Mouse (Mus musculus): Measurements from ENCODE around the gene Pnisr.
A peak's percentile ranks its signal among the peaks of the same experiment; 100 is the strongest.

The Pnisr gene

GRCm38 (mm10) chr4:21847481-21848286, at the start of gene Pnisr:
Pnisr (plus strand) TSS chr4:21847583.
- DNase-seq (ENCODE audit: low spot score) = peak; percentile 96

GRCm38 (mm10) chr4:21801013-21801412, 46.4 kb upstream of the Pnisr start:
- DNase-seq (ENCODE audit: low spot score) = no peak

- DNase-seq (ENCODE audit: low spot score) = no peak
Measured at GRCm38 (mm10) chr4:21801620-21802019, 45.8 kb upstream of the Pnisr start.

- DNase-seq (ENCODE audit: low spot score) = no peak
Measured at GRCm38 (mm10) chr4:21807204-21807603, 40.2 kb upstream of the Pnisr start.

- no peak for DNase-seq (ENCODE audit: low spot score)
Measured at GRCm38 (mm10) chr4:21810608-21811007, 36.8 kb upstream of the Pnisr start.

GRCm38 (mm10) chr4:21812635-21813034, 34.7 kb upstream of the Pnisr start:
- no peak for DNase-seq (ENCODE audit: low spot score)

GRCm38 (mm10) chr4:21814029-21814428, 33.4 kb upstream of the Pnisr start:
- peak; percentile 17 for DNase-seq (ENCODE audit: low spot score)

- DNase-seq (ENCODE audit: low spot score) = no peak
Measured at GRCm38 (mm10) chr4:21826616-21827015, 20.8 kb upstream of the Pnisr start.

GRCm38 (mm10) chr4:21832844-21833243, 14.5 kb upstream of the Pnisr start:
- DNase-seq (ENCODE audit: low spot score) = no peak

- DNase-seq (ENCODE audit: low spot score) = peak; percentile 81
Measured at GRCm38 (mm10) chr4:21848287-21848630, 876 bp downstream of the Pnisr start.

GRCm38 (mm10) chr4:21857481-21857880, 10.1 kb downstream of the Pnisr start:
- DNase-seq (ENCODE audit: low spot score) = no peak

- DNase-seq (ENCODE audit: low spot score) = no peak
Measured at GRCm38 (mm10) chr4:21865226-21865625, 17.8 kb downstream of the Pnisr start.

GRCm38 (mm10) chr4:21878776-21879175, 31.4 kb downstream of the Pnisr start:
- no peak for DNase-seq (ENCODE audit: low spot score)

GRCm38 (mm10) chr4:21879565-21880220, 32.3 kb downstream of the Pnisr start, which contains the start of gene Coq3:
Coq3 (plus strand) TSS chr4:21879673.
- peak; percentile 73 for DNase-seq (ENCODE audit: low spot score)

GRCm38 (mm10) chr4:21882806-21883205, 35.4 kb downstream of the Pnisr start:
- no peak for DNase-seq (ENCODE audit: low spot score)

- DNase-seq (ENCODE audit: low spot score) = no peak
Measured at GRCm38 (mm10) chr4:21885831-21886230, 38.4 kb downstream of the Pnisr start.
